Mouse (Mus musculus) olfactory bulb, adult 2 months (tissue): ENCODE data around the gene 1700020D05Rik. TPM values are rescaled to one million over a fixed set of nuclear protein-coding genes. Genes with fewer than 3 reads are reported as not detected.

Experiments used
- H3K27ac ChIP-seq: fragments of 200-500 bp; 2 replicates; pipeline ENCODE4 v1.5.1; 2012; ENCODE audit warnings: low read depth, low read length; ENCODE audit not compliant: insufficient read depth
- H3K4me1 ChIP-seq: fragments of 200-500 bp; 2 replicates; pipeline ENCODE4 v1.6.1; 2012; ENCODE audit warnings: low read length; ENCODE audit not compliant: control insufficient read depth, insufficient read depth
- H3K4me3 ChIP-seq: fragments of 200-500 bp; 2 replicates; pipeline ENCODE4 v1.5.1; 2012; ENCODE audit warnings: mild to moderate bottlenecking, low read depth, low read length, moderate library complexity; ENCODE audit not compliant: insufficient read depth
- CTCF ChIP-seq: fragments of 200-500 bp; IDR thresholded peaks from 2 replicates; pipeline ENCODE4 v1.5.1; 2012; ENCODE audit warnings: low read depth, mild to moderate bottlenecking, low read length, moderate library complexity; ENCODE audit not compliant: insufficient read depth
- POLR2A ChIP-seq: fragments of 200-500 bp; IDR thresholded peaks from 2 replicates; pipeline ENCODE4 v1.6.1; 2012; ENCODE audit warnings: mild to moderate bottlenecking, low read depth, low read length, moderate library complexity; ENCODE audit not compliant: insufficient read depth
- WGBS: fragments of 180-500 bp; shearing (Covaris S2); methylation state at CpG from one replicate; pipeline ENCODE4 v1.1.7; 2018; 5-methylcytosine and 5-hydroxymethylcytosine counted together
- polyA plus RNA-seq: library from polyadenylated mRNA; stranded (reverse); fragments of >200 nt; gene quantifications from 2 replicates; pipeline ENCODE4 v1.2.4, GENCODE M21; 2012; ENCODE audit warnings: low replicate concordance; ENCODE audit not compliant: missing spikeins, insufficient read depth, insufficient read length

1700020D05Rik gene
- polyA plus RNA-seq, 1 experiment, result not detected

GRCm38 (mm10) chr19:5456922-5457745, 46.5 kb downstream of the 1700020D05Rik start:
- Histone ChIP-seq H3K4me3 (peak overlapping the region; percentile 91), H3K27ac (peak overlapping the region; percentile 97), H3K4me1 (peaks cover 33% of the 10 kb centered on the region)
- under 1% methylated on average over 70 of the region's 70 CpGs for WGBS
- TF ChIP-seq POLR2A (peak; percentile 99), CTCF (no peak)

- Histone ChIP-seq H3K27ac (peak overlapping the region; percentile 97), H3K4me1 (peaks cover 33% of the 10 kb centered on the region), H3K4me3 (peak overlapping the region; percentile 91)
- TF ChIP-seq POLR2A (no peak), CTCF (peak; percentile 4; the same call in 1 of the 2 replicates)
- WGBS, result 2% methylated on average over 26 of the region's 26 CpGs
These were observed 47.2 kb downstream of the 1700020D05Rik start for GRCm38 (mm10) chr19:5456241-5456921.

GRCm38 (mm10) chr19:5455568-5455967, 48.0 kb downstream of the 1700020D05Rik start:
- TF ChIP-seq CTCF (no peak), POLR2A (no peak)
- WGBS, result 18% methylated on average over 8 of the region's 8 CpGs
- peaks cover 30% of the 10 kb centered on the region for H3K4me1 ChIP-seq
- peak overlapping the region; percentile 34 for H3K4me3 ChIP-seq
- H3K27ac ChIP-seq, result no peak overlapping the region

GRCm38 (mm10) chr19:5455037-5455436, 48.5 kb downstream of the 1700020D05Rik start:
- peak overlapping the region; percentile 12; the same call in 1 of the 2 replicates for H3K4me3 ChIP-seq
- WGBS, result 70% methylated on average over 12 of the region's 12 CpGs
- TF ChIP-seq CTCF (no peak), POLR2A (no peak)

More at GRCm38 (mm10) chr19:5455037-5455436, 48.5 kb downstream of the 1700020D05Rik start:
- Histone ChIP-seq H3K4me1 (peaks cover 30% of the 10 kb centered on the region), H3K27ac (no peak overlapping the region)

Other genes with a start within 250 kb of the 1700020D05Rik start
- gene Pacs1, start 230.7 kb downstream of the 1700020D05Rik start, polyA plus RNA-seq, result not detected in 2 replicates
- gene Sf3b2, start 208.3 kb downstream of the 1700020D05Rik start, polyA plus RNA-seq, result not detected in 2 replicates
- not detected in 2 replicates for gene Gal3st3, start 205.5 kb downstream of the 1700020D05Rik start, polyA plus RNA-seq
- not detected in 2 replicates for gene Catsper1, start 168.0 kb downstream of the 1700020D05Rik start, polyA plus RNA-seq
- gene Cst6, start 154.2 kb downstream of the 1700020D05Rik start, polyA plus RNA-seq, result not detected in 2 replicates
- not detected in 2 replicates for gene Eif1ad, start 137.0 kb downstream of the 1700020D05Rik start, polyA plus RNA-seq
- not detected in 2 replicates for gene Banf1, start 136.6 kb downstream of the 1700020D05Rik start, polyA plus RNA-seq
- not detected in 2 replicates for gene Sart1, start 115.1 kb downstream of the 1700020D05Rik start, polyA plus RNA-seq
- gene Tsga10ip, start 101.3 kb downstream of the 1700020D05Rik start, polyA plus RNA-seq, result not detected in 2 replicates
- not detected in 2 replicates for gene Drap1, start 78.8 kb downstream of the 1700020D05Rik start, polyA plus RNA-seq
- gene AI837181, start 78.6 kb downstream of the 1700020D05Rik start, polyA plus RNA-seq, result not detected in 2 replicates
- gene Fosl1, start 56.2 kb downstream of the 1700020D05Rik start, polyA plus RNA-seq, result not detected in 2 replicates
- gene Ccdc85b, start 45.9 kb downstream of the 1700020D05Rik start, polyA plus RNA-seq, result not detected in 2 replicates
- not detected in 2 replicates for gene Fibp, start 43.2 kb downstream of the 1700020D05Rik start, polyA plus RNA-seq
- gene Ctsw, start 35.3 kb downstream of the 1700020D05Rik start, polyA plus RNA-seq, result not detected in 2 replicates
- not detected in 2 replicates for gene Efemp2, start 29.8 kb downstream of the 1700020D05Rik start, polyA plus RNA-seq
- gene Mus81, start 15.4 kb downstream of the 1700020D05Rik start, polyA plus RNA-seq, result not detected in 2 replicates
- 1,186 and 1,283 TPM in 2 replicates for gene Cfl1, start 13.3 kb downstream of the 1700020D05Rik start, polyA plus RNA-seq
- gene Snx32, start 6.8 kb upstream of the 1700020D05Rik start, polyA plus RNA-seq, result not detected in 2 replicates
- gene Ovol1, start 56.9 kb upstream of the 1700020D05Rik start, polyA plus RNA-seq, result not detected in 2 replicates
- not detected in 2 replicates for gene Ap5b1, start 64.2 kb upstream of the 1700020D05Rik start, polyA plus RNA-seq
- gene Rnaseh2c, start 98.1 kb upstream of the 1700020D05Rik start, polyA plus RNA-seq, result not detected in 2 replicates
- not detected in 2 replicates for gene Kat5, start 106.5 kb upstream of the 1700020D05Rik start, polyA plus RNA-seq
- not detected in 2 replicates for gene Rela, start 133.7 kb upstream of the 1700020D05Rik start, polyA plus RNA-seq
- not detected in 2 replicates for gene Sipa1, start 159.9 kb upstream of the 1700020D05Rik start, polyA plus RNA-seq
- not detected in 2 replicates for gene Map3k11, start 185.0 kb upstream of the 1700020D05Rik start, polyA plus RNA-seq
- not detected in 2 replicates for gene Pcnx3, start 185.1 kb upstream of the 1700020D05Rik start, polyA plus RNA-seq
- not detected in 2 replicates for gene Kcnk7, start 200.6 kb upstream of the 1700020D05Rik start, polyA plus RNA-seq
- not detected in 2 replicates for gene Ehbp1l1, start 222.5 kb upstream of the 1700020D05Rik start, polyA plus RNA-seq
- gene Fam89b, start 225.9 kb upstream of the 1700020D05Rik start, polyA plus RNA-seq, result not detected in 2 replicates
- gene Ltbp3, start 237.1 kb upstream of the 1700020D05Rik start, polyA plus RNA-seq, result not detected in 2 replicates